Mouse (Mus musculus): ENCODE results near the gene Astn1.

DNA sequence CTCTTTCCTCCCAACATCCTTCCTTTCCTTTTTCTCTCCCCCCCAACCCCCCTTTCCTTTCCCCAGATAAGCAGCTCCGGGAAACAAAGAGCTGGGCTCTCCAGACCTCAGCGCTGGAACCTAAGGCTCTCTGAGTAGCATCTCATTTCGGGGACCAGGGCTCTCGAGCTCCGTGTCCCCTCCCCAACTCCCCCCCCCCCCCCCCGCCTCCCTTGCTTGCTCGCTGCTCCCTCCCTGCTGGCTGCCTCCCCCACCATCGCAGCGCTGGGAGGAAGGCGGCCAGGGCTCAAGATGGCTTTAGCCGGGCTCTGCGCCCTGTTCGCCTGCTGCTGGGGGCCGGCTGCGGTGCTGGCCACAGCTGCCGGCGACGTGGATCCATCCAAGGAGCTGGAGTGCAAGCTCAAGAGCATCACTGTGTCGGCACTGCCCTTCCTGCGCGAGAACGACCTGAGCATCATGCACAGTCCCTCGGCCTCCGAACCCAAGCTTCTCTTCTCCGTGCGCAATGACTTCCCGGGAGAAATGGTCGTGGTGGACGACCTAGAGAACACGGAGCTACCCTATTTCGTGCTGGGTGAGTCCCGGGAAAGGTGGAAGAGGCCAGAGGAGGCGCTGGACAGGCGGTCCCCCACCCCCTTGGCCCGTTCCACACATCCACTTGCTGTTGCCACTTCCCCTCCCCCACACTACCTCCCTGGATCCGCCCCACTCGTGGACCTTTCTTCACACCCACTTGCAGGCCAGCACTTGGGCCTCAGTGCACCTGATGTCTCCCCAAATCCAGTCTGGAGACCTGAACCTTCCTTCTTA lies 424 bp downstream of the Astn1 start:
- TF ChIP-seq RAD21 (IDR thresholded peaks at IDR 0.05; ENCODE audit: low read depth, low read length), result no peak
- TF ChIP-seq ELF1 (IDR thresholded peaks at IDR 0.05; ENCODE audit: low read depth, low read length), result no peak

All from CH12.LX (cell line).